Mouse (Mus musculus) heart, postnatal 0 days (tissue): ENCODE measurements at regions not wholly inside any gene's neighbourhood (a gene's known extent, or its start where the extent isn't known, plus 50 kb on each side); places are given as distances from the start of the nearest gene placed in this dataset.
"Not testable (repeated sequence)": the region's sequence is repeated elsewhere in the genome, so short reads cannot be mapped to it uniquely, and the experiment has no call there.

Source experiments
- ATAC-seq: fragments of 200-750 bp; cut with Nextera tagmentation; 2 replicates; pipeline ENCODE4 v1.8.0; 2017; ENCODE audit warnings: low read depth, moderate number of reproducible peaks, moderate library complexity; ENCODE audit not compliant: insufficient read depth
- DNase-seq: peaks from one replicate; pipeline ENCODE4 v3.0.0-alpha.2; 2016; ENCODE audit warnings: low spot score
- H3K27ac ChIP-seq: fragments of 300-500 bp; sonication (generic); 2 replicates; pipeline ENCODE4 v1.5.1; 2014; ENCODE audit warnings: low read depth, mild to moderate bottlenecking
- H3K27me3 ChIP-seq: fragments of 300-500 bp; sonication (generic); 2 replicates; pipeline ENCODE4 v1.6.1; 2014; ENCODE audit warnings: low read length, mixed read lengths; ENCODE audit not compliant: control insufficient read depth, insufficient read depth
- H3K36me3 ChIP-seq: fragments of 300-500 bp; sonication (generic); replicated peaks from 2 replicates; pipeline ENCODE4 v1.6.1; 2014; ENCODE audit warnings: low read length, mixed read lengths; ENCODE audit not compliant: control insufficient read depth, insufficient read depth
- H3K4me1 ChIP-seq: fragments of 300-500 bp; sonication (generic); 2 replicates; pipeline ENCODE4 v1.6.1; 2014; ENCODE audit warnings: antibody characterized with exemption; ENCODE audit not compliant: control insufficient read depth, insufficient read depth
- H3K4me2 ChIP-seq: fragments of 300-500 bp; sonication (generic); 2 replicates; pipeline ENCODE4 v1.6.1; 2014; ENCODE audit warnings: low read depth, mild to moderate bottlenecking, low read length, moderate library complexity
- H3K4me3 ChIP-seq: fragments of 300-500 bp; sonication (generic); 2 replicates; pipeline ENCODE4 v1.5.1; 2014; ENCODE audit warnings: low read depth, low read length
- H3K9ac ChIP-seq: fragments of 300-500 bp; sonication (generic); replicated peaks from 2 replicates; pipeline ENCODE4 v1.6.1; 2014; ENCODE audit warnings: low read depth, low read length, mixed read lengths
- H3K9me3 ChIP-seq: fragments of 300-500 bp; sonication (generic); replicated peaks from 2 replicates; pipeline ENCODE4 v1.6.1; 2016; ENCODE audit warnings: low read length; ENCODE audit not compliant: control insufficient read depth
- CTCF ChIP-seq: IDR thresholded peaks from 2 replicates; pipeline ENCODE4 v1.5.1; 2016; ENCODE audit warnings: antibody characterized with exemption, control low read depth, low read depth
- EP300 ChIP-seq: IDR thresholded peaks from 2 replicates; pipeline ENCODE4 v1.6.1; 2016; ENCODE audit warnings: antibody characterized with exemption, low read depth
- WGBS: fragments of 180-500 bp; shearing (Covaris S2); extraction: QIAGEN DNeasy Blood & Tissue Kit; methylation state at CpG from one replicate; pipeline ENCODE4 v1.1.7; 2014; 5-methylcytosine and 5-hydroxymethylcytosine counted together

DNA sequence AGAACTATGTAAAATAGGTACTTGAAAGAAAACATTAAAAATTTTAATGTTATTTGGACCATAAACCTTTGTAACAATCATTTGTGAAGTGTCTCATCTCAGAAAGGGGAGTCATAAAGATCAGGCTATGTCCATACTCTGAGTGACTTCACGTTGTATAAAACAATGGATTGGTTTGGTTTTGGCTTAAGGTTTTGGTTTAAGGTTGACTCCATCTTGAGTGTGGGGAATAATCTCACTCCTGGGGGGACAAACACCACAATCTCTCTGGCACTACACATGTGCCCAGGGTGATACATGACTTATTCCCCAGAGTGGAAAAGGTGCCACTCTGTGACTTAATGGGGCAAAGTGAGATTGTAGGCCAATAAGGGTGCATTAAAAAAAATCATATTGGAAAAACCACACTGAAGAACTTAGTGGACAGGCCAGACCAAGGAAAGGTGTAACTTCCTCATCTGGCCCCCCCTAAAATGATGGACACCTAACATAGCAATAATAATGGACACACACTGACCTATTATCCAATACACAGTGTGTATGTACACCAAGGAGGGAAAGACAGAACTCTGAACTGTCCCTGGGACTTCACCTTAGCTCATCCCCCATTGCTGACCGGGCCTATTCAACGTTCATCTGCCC lies 89.2 kb upstream of the Cpsf6 start:
- WGBS: 81% methylated on average over 3 of the region's 3 CpGs
- peaks cover 4% of the 10 kb centered on the region for H3K4me1 ChIP-seq

DNA sequence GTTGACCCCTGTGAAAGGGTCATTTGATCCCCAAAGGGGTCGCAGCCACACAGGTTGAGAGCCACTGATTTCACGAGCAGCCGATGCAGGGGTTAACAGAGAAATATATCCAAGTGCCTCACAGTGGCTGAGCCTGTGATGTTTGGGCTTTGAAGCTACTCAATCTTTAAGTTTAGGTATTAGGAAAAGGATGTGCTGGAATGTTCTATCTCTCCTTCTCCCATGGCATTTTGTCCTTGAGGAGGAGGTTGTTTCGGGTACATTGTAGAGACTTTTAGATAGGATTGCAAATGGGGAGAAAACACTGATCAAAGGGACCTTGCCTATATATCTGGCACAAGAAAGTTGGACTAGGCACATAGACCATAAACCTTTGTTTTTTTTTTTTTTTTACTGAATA lies 88.6 kb upstream of the Cpsf6 start:
- no peak overlapping the region for H3K4me3 ChIP-seq
- WGBS: 80% methylated on average over 4 of the region's 4 CpGs
- H3K36me3 ChIP-seq: no peaks in the 10 kb centered on the region
- no peak overlapping the region for H3K9ac ChIP-seq
- H3K27me3 ChIP-seq: no peaks in the 10 kb centered on the region
- no peaks in the 10 kb centered on the region for H3K9me3 ChIP-seq
- no peak overlapping the region for H3K27ac ChIP-seq
- no peak for ATAC-seq
- no peak overlapping the region for H3K4me2 ChIP-seq
- TF ChIP-seq EP300: no peak
- DNase-seq: no peak
- peaks cover 4% of the 10 kb centered on the region for H3K4me1 ChIP-seq

More for the DNA sequence above, 89.2 kb upstream of the Cpsf6 start:
- Histone ChIP-seq H3K4me3 (no peak overlapping the region), H3K4me2 (no peak overlapping the region), H3K9ac (no peak overlapping the region), H3K9me3 (0 out of 2 replicates have a peak, but pooled peaks cover 4% of the 10 kb centered on the region), H3K36me3 (no peaks in the 10 kb centered on the region), H3K27me3 (no peaks in the 10 kb centered on the region), H3K27ac (no peak overlapping the region)
- ATAC-seq (no peak), DNase-seq (no peak)
- TF ChIP-seq CTCF: no peak

GRCm38 (mm10) chr10:117467161-117467560 lies 87.3 kb upstream of the Cpsf6 start:
- Histone ChIP-seq H3K9me3 (no peaks in the 10 kb centered on the region), H3K27ac (no peak overlapping the region), H3K27me3 (no peaks in the 10 kb centered on the region), H3K4me1 (peaks cover 4% of the 10 kb centered on the region), H3K36me3 (no peaks in the 10 kb centered on the region), H3K4me3 (no peak overlapping the region), H3K9ac (no peak overlapping the region), H3K4me2 (no peak overlapping the region)
- no peak for ATAC-seq
- TF ChIP-seq CTCF: no peak
- TF ChIP-seq EP300: no peak
- WGBS: 83% methylated on average over 8 of the region's 8 CpGs
- no peak for DNase-seq

DNA sequence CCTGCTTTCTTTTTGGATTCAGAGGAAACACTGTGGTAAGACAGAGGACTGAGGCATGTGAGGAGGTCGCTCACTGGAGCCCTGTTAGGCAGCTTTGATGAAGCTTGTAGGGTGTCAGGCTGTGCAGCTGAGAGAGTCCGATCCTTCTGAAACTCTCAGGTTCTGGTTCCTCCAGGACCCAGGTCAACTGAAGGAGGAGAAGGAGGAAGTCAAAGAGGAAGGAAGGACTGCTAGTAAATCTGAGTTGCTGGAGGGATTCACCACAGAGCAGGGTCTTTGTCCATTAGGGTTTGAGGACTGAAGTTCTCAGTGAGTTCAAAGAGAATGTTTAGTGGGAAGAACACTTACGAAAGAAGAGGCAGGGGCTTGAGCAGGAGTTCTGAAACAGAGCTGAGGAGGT lies 86.6 kb upstream of the Cpsf6 start:
- TF ChIP-seq EP300 (no peak), CTCF (no peak)
- no peaks in the 10 kb centered on the region for H3K4me1 ChIP-seq
- no peaks in the 10 kb centered on the region for H3K27me3 ChIP-seq
- H3K9ac ChIP-seq: no peak overlapping the region
- no peak overlapping the region for H3K27ac ChIP-seq
- H3K9me3 ChIP-seq: no peaks in the 10 kb centered on the region
- H3K4me3 ChIP-seq: no peak overlapping the region
- ATAC-seq (no peak), DNase-seq (no peak)
- no peak overlapping the region for H3K4me2 ChIP-seq
- H3K36me3 ChIP-seq: no peaks in the 10 kb centered on the region
- WGBS: 82% methylated on average over 3 of the region's 3 CpGs

GRCm38 (mm10) chr10:117465671-117466250 lies 85.9 kb upstream of the Cpsf6 start:
- 70% methylated on average over 3 of the region's 3 CpGs for WGBS

DNA sequence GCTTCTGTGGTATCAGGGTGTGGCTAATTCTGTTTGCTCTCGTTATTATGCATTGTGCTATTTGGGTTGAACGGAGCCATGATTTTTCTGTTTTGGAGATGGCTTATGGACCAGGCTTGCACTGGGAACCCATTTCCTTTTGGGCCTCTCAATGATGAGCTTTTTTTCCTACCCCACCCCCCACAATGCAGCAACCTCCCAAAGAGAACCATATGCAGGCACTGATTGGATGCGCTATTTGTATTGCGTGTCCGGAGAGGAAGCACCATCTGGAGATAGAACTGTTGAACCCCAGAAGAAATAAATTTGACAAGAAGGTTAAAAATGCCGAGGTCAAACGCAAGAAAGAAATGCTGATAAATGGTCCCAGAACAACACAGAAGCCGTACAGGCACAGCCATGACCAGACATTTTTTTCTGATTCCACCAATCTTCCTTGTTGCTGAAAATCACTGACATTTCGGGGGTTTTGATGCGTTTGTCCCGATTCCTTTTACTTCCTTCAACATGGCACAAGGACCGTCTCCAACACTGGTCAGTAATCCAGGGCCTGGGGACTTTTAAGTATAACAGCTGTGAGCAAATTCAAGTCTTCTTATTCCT lies 85.3 kb upstream of the Cpsf6 start:
- WGBS: 76% methylated on average over 12 of the region's 12 CpGs
- DNase-seq: no peak
- H3K4me3 ChIP-seq: no peak overlapping the region
- no peak for ATAC-seq
- H3K27me3 ChIP-seq: no peaks in the 10 kb centered on the region
- no peaks in the 10 kb centered on the region for H3K4me1 ChIP-seq
- TF ChIP-seq EP300 (no peak), CTCF (no peak)
- H3K9me3 ChIP-seq: no peaks in the 10 kb centered on the region
- no peak overlapping the region for H3K27ac ChIP-seq
- H3K9ac ChIP-seq: no peak overlapping the region
- H3K4me2 ChIP-seq: no peak overlapping the region
- H3K36me3 ChIP-seq: no peaks in the 10 kb centered on the region

More at GRCm38 (mm10) chr10:117465671-117466250, 85.9 kb upstream of the Cpsf6 start:
- Histone ChIP-seq H3K4me3 (no peak overlapping the region), H3K4me2 (no peak overlapping the region), H3K36me3 (no peaks in the 10 kb centered on the region), H3K9ac (no peak overlapping the region), H3K27ac (no peak overlapping the region), H3K4me1 (no peaks in the 10 kb centered on the region), H3K27me3 (no peaks in the 10 kb centered on the region), H3K9me3 (no peaks in the 10 kb centered on the region)
- DNase-seq (no peak), ATAC-seq (no peak)
- TF ChIP-seq EP300: no peak
- no peak for TF ChIP-seq CTCF

DNA sequence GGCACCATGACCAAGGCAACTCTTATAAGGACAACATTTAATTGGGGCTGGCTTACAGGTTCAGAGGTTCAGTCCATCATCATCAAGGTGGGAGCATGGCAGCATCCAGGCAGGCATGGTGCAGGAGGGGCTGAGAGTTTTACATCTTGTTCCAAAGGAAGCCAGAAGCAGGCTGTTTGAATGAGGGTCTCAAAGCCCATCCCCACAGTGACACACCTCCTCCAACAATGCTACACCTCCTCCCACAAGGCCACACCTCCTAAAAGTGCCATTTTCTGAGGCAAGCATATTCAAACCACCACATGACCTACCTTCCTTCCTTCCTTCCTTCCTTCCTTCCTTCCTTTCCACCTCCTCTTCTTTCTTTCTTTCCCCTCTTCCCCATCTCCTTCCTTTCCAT lies 84.5 kb upstream of the Cpsf6 start:
- H3K27ac ChIP-seq, H3K9ac ChIP-seq, DNase-seq, H3K4me3 ChIP-seq, H3K36me3 ChIP-seq, H3K4me2 ChIP-seq, ATAC-seq, H3K4me1 ChIP-seq, H3K27me3 ChIP-seq, H3K9me3 ChIP-seq: not testable (repeated sequence)
